Mouse (Mus musculus) spleen, adult 12 weeks (tissue): ENCODE data around the gene Ell.

Experiments
- DNase-seq: peaks from one replicate; pipeline ENCODE4 v3.0.0; 2022; ENCODE audit warnings: low spot score

The Ell gene

DNA sequence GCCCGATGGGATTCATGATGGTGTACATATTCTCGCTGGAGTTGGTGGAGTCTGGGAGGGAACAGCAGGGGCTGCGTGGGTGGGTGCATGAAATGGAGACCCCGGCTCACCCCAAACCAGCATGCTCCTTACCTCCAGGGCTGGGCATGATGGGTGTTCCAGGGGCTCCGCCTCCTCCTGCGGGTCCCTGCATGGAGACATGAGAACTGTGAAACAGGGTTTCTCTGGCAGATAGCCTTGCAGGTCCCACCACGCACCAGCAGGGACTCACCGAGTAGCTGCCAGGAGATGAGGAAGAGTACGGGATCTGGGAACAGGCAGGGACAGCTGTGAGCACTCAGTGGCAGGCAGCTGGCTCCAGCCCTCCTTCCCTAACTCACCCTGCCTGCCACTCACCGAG lies 59.5 kb downstream of the Ell start:
- no peak for DNase-seq

GRCm38 (mm10) chr8:70599507-70600290 lies 60.4 kb downstream of the Ell start:
- DNase-seq: no peak

DNA sequence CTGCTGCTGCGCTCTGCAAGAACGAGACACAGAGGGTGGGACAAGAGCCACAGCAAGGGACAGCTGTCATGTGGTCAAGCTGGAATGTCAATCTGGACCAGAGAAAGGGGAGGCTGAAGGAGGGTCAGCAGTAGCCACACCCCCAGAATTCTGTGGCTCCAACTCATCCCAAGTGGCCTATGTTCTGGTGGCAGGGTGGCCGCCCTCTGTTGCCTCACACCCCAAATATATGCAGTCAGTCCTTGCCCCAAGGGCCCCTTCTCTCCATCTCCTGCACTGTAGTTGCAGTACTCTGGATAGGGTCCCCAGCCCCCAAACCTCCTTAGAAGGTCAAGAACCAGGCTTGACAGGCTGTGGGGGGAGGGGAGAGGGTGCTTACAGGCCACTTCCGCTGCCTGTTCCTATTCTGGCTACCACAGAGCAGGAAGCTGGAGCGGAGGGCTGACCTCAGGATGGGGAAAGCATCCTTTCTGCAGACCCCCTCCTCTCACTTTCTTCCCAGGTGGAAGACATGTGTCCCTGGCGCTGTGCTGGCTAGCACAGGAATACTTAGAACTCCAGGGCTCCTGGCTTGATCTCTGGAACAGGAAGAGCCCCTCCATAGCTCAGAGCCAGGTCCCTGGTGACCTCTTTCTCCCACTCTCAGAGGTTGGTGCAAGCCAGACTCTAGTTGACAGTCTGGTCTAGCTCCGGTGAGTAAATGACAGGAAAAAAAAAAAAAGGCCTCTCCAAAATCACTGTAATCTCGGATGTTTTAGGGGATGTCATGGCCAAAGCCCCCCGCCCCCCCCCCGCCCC lies 61.4 kb downstream of the Ell start:
- DNase-seq: no peak

DNA sequence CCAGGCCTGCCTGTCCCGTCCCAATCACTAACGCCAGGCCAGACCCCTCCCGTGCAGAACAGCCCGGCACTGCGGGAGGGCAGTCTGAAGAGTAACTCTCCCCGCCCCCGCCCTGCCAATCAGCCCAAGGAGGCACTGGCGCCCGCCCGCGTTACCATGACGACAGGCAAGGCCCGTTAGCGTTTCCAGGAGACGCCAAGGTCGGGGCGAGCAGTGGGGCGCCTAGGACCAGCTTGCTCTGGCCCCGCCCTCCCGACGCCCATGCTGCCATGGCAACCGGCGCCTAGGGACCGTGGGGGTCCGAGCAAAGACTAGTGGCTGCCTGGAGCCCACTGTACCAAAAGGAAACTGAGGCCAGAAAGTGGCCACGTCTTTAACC lies 62.0 kb downstream of the Ell start:
- no peak for DNase-seq

- no peak for DNase-seq
Observed at GRCm38 (mm10) chr8:70602139-70602811, 63.0 kb downstream of the Ell start.

- DNase-seq: no peak
Observed at GRCm38 (mm10) chr8:70604558-70604957, 65.3 kb downstream of the Ell start.

- DNase-seq: no peak
Observed at GRCm38 (mm10) chr8:70605871-70606779, 66.9 kb downstream of the Ell start.

- DNase-seq: no peak
Observed at GRCm38 (mm10) chr8:70606780-70607602, 67.7 kb downstream of the Ell start.

GRCm38 (mm10) chr8:70607603-70607897 lies 68.3 kb downstream of the Ell start:
- no peak for DNase-seq

GRCm38 (mm10) chr8:70607898-70608748 lies 68.9 kb downstream of the Ell start:
- no peak for DNase-seq

DNA sequence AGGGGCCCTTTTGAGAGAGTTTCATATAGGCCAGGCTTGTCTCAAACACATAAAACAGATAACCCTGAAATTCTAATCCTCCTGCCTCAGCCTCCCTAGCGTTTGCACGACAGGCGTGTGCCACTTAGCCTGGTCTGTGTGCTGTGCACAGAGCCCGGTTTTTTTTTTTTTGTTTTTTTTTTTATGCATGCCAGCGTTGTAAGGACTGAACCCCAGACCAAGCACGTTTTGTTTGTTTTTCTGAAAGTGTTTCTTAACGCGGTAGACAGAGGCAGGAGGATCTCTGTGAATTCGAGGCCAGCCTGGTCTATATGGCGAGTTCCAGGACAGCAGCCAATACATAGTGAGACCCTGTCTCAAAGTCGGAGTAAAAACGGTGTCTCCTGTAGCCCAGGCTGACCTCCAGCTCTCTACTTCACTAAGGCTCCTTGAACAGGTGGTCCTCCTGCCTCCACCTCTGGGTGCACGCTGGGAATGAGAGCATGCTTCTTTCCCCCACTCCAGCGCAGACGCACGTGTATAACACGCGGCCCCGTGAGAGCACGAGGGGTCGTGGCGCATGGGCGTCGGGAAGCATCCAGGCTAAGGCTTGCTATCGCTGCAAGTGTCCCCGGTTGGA lies 69.6 kb downstream of the Ell start, which contains the start of gene Ssbp4:
Gene Ssbp4, minus strand, starts transcription at position 124 of the 619 bp plus-strand sequence.
- no peak for DNase-seq

DNA sequence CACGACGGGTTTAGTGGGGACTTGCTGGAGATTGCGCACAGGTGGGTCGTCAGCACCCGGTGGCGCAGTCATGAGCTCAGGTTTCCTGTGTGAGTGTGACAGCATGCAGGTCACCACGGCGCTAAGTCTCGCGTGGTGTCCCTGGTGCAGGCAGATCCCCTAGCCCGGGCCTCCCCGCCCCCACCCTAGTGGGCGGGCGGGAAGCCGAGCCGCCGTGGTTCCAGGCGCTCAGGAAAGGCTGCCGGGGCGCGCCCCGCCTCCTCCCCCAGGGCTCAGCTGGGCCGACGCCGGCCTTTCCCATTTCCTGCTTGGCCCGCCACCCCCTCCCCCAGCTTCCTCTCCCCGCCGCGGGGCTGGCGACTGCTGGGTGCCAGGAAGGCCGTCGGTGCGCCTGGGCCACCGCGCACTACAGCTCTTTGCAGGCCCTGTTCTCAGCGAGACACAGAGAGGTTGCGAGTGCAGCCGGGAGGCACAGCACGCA lies 70.2 kb downstream of the Ell start:
- no peak for DNase-seq

GRCm38 (mm10) chr8:70609849-70610795 lies 70.9 kb downstream of the Ell start:
- peak; percentile 66 for DNase-seq

- DNase-seq: peak; percentile 82
Observed at GRCm38 (mm10) chr8:70610796-70611771, 71.8 kb downstream of the Ell start.

GRCm38 (mm10) chr8:70611849-70612248 lies 72.6 kb downstream of the Ell start:
- DNase-seq: peak; percentile 85

GRCm38 (mm10) chr8:70613763-70614162 lies 74.5 kb downstream of the Ell start:
- no peak for DNase-seq

DNA sequence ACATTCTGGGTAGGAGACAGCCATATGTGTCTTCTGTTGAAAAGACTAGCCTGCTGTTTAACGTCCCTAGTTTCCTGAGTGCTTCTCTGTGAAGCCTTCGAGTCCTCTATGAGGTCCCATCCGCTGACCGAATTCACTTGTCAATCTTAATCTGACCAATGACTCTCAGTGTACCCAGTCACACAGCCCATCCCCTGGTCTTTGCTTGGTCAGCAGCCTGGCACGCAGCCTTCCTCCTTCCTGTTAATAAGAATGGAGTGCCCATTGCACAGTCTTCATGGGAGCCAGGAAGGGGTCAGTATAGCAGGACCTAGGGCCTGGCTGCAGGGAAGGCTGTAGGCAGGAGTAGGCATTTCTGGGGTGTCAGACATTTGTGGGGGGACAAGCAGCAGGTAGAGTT lies 75.2 kb downstream of the Ell start:
- no peak for DNase-seq
